Mouse (Mus musculus) urinary bladder, postnatal 10 days (tissue): Measurements from ENCODE around the gene Arl15.

Source experiments
- DNase-seq: peaks from one replicate; pipeline ENCODE4 v3.0.0; 2022; ENCODE audit warnings: low spot score

Arl15 gene

DNA sequence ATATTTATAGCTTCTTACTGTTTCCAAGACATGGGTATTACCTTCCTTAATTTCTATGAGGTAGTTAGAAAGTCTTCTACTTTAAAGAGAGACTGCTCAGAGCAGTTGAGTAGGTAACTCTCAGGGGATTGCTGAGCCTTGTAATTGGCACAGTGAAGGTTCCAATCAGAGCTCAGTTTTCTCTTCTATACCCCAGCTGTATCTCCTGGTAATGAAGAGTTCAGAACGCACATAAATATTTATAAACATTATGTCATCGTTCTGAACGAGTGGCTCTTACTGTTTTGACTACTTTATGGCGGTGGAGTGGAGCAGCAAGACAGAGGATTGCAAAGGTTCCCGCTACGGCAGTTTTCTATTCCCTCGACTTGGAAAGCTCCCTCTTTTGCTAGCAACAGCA, 311.8 kb downstream of the Arl15 start:
- DNase-seq, result no peak

DNA sequence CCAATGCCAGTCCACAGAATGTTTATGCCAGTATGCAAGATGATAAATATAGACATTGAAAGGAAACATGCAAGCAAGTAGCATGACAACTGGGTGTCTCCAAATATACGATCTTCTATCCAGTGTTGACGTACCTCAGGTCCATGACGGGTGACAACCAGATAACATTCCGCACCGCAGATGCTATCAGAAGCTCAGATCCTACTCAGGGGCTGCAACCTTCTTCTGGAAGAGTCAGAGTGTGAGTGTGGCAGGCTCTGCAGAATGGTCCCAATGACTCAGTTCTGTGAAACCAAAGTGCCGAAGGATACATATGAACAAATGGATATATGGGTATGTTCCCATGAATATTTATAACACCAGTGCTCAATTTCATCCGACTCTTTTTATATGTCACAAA, 313.2 kb downstream of the Arl15 start:
- DNase-seq, result no peak

DNA sequence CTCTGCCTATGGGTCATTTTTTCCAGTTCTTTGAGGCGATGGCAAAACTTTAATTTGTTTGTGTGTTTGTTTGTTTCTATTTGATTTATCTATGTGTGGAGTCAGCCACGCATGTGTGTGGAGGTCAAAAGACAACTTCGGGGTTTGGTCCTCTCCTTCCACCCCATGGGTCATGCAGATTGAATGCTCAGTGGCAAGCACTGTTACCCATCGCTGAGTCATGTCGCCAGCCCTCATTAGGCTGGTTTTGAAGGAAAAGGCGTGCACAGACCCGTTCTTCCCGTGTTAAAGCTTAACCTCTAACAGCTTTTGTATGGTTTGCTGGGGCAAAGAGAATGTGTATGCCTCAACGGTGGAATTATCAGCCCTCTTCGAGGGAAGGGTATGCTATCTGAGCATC, 315.1 kb downstream of the Arl15 start:
- DNase-seq, result no peak

DNA sequence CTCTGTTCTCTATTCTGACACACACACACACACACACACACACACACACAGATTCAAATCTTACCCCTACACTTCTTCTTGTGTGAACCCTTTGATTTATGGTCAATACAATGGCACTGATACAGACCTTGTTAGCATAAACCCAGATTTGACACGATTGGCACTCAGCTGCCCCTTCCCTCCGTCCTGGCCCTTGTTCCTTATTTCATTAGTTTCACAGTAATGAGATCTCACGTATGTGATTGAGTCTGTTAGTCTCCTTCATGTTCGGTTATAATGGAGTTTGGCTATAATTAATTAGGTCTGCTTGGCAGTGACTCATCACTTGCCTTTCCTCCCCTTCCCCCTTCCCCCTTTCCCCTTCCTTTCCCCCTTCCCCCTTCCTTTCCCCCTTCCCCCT, 315.5 kb downstream of the Arl15 start:
- no peak for DNase-seq

DNA sequence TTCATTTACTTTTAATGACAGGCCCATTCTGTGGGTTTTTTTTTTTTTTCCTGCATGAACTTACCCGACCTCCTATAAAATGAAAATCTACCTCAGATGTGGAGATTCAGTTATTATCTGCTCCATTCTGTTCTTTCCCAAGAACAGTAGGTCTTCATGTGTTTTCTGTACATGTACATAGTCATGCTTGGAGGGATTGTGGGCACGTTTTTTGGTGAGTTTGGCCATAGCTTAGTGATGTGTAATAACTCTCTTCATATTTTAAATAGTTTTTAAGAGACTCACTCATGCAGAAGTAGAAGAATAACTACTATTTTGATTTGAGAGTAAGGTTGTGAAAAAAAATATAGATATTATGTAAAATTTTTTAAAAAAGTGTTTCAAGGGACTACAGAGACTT, 319.2 kb downstream of the Arl15 start:
- DNase-seq, result no peak

DNA sequence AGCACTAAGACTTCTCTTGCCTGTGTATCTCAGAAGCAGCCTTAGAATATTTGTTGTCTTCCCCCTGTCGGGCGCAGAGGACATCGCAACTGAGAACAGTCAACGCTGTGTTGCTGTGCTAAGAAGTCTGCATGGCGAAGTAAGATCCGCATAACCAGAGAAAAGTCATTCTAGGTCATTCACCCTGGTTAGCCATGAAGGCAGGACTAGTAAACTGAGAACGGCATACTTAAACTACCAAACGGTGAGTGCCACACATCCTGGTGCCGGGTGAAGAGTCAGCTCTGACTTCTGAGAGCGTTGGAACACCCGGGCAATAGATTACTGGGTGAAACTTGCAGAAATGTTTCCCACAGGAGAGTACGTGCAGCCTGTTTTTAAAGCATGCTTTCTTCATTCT, 320.3 kb downstream of the Arl15 start:
- no peak for DNase-seq

DNA sequence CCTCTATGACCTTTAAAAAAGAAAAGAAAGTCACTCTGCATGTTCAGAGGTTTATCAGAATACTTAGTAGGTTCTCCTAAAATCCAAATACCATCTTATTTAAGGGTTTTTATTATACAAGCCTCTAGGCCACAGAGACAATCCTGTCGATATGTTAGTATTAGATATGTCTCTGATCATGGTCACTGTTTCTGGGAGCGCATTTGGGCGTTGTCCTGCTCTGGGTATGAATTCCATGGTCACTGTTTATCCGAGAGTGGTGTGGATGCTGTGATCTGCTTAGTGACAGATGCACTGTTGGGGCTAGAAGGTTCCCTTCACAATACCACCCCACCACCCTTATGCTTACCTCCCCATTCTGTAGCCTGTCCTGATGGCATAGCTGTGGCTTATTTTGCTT, 320.8 kb downstream of the Arl15 start:
- no peak for DNase-seq

DNA sequence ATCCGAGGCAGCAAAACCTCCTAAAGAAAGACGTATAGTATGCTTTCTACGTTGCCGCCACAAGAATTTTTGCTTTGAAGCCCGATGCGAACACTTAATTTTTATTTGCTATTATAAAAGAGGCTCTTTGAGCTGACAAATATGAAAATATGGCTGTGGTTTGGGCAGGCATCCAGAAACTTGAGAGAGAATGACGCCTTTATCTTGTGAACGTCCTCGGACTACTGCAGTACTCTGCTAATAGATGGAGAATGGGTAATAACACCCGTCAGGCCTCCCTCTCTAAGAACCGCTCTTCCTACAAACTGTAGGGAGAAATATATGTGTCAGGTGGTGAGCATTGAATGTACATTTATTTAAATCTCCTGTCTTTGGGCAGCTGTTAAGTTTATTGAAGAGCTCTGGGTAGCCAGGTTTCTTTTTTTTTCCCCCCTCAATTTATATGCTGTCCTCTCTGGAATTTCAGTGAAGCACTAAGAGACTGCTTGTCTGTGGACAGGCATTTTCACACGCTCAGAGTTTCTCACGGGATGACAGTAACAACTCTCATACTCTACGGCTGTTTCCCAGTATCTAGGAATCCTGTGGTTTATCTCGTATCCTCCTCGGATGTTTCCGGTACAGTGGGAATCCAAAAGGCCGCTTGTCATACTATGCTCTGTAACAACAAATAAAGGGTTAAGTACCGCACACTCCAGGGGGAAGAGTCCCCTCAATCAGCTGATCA, 324.0 kb downstream of the Arl15 start:
- no peak for DNase-seq

DNA sequence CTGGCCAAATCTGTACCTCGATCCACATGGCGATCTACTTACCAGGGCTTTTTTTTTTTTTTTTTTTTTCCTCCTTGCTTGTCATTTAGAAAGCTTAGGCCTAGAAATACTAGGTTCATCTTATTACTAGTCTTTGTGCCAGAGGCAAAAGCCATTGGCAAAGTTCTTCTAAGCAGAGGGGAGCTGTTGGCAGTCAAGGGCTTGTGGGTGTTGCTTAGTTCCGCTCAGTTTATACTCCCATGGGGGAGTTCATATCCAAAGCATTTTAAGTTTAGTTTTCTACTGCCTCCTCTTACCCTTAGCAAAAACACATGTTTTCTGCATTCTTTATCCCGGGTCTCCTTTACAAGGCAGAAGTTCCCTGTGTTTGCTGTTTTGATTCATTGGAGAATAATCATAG, 325.5 kb downstream of the Arl15 start:
- no peak for DNase-seq

DNA sequence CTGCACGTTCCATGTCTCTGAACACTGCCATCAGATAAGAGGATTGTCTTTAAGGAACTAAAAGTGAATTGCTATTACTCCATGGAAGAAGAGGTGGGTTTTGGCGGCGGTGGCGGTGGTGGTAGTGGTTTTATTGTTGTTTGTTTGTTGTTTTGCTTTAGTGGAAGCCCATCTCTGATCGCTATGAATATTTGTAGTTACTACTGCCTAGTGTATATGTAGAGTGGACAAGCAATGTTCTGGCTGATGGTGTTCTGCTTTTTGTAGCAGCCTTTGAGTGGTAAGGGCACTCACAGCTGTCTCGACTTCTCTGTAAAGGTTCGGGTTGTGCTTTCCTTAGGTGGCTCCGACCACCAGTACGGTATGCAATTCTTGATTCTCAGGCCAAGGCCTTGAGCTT, 327.3 kb downstream of the Arl15 start:
- DNase-seq, result no peak

DNA sequence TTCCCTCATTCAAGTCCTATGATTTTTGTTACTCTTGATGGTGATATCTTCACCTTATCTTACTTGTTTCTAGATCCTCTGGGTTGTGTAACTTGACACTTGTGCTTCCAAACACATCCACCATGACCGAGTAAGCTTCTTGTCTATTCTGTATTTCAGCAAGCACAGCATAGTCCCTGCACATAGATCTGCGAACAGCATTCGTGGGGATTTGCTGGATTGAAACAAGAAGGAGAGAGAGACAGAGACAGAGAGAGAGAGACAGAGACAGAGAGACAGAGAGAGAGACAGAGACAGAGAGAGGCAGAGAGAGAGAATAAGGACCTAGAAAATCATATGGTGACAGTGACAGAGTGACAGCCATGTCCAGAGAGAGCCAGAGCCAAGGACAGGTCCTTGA, 329.1 kb downstream of the Arl15 start:
- DNase-seq, result no peak

DNA sequence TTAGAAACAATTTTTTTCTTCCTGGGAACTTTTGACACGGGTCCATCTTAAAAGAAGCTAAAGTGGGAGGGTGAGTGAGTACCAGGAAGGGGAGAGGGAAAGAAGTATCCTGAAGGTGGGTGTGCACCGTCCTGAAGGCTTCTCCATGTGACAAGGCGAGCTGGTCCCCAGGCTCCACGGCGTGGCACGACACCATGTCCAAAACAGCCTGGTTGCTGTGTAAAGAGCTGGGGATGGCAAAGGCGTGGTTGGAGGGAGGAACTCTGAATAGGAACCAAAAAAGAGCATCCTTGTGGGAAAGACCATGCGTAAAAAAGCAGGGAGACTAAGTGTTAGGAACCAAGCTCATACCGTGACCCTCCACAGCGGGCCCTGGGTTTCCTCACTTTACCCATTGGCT, 330.1 kb downstream of the Arl15 start:
- no peak for DNase-seq

DNA sequence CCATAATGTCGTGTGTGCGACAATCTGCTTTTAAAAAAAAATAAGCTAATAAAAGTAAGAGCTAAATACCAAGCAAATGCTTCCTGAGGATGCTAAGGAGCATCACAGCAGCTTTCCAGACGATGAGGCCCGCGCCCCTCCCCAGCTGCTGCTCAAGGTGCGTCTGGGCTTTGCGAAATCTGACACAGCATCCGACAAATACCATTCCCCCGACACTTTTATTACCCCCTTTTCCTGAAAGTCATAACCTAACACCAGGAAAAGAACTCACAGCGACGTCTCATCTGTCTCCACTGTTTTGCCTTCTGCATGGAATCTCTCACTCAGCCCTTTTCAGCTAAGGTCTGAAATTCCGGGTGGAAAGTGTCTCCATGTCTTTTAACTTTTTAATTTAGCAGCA, 330.7 kb downstream of the Arl15 start:
- no peak for DNase-seq

DNA sequence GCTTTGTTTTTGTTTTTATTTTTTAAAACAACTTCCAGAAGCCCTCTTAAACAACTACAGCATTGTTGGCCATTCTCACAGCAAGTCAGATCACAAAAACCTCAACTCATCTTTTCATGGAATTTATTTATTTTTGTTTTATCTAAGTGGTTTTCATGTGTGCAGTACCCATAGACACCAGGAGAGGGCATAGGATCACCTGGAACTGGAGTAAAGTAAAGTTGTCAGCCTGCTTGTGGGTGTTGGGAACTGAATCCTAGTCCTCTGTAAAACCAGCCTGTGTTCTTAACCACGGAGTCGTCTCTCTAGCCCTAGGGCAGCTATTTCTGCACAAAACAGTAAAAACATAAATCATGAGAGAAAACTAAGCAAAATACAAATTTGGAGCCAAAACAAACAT, 334.1 kb downstream of the Arl15 start:
- no peak for DNase-seq

DNA sequence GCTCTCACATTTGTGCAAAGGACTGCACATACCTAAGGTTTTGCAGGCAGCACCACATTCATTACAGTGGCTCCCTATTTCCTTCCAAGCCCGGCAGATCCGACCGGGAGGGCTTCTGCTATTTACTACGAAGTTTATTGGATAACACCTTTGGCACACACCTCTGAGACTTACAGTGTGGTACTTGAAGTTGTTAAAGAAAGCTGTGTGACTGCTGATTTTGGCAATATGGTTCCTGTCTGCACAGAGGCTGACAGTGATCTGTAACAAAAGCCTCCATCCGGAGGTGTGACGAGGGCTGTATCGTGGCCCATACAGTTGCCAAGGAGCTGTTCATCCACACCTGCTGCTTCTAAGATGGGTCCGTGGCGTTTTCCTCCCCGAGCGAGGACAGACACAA, 335.7 kb downstream of the Arl15 start:
- DNase-seq, result no peak

DNA sequence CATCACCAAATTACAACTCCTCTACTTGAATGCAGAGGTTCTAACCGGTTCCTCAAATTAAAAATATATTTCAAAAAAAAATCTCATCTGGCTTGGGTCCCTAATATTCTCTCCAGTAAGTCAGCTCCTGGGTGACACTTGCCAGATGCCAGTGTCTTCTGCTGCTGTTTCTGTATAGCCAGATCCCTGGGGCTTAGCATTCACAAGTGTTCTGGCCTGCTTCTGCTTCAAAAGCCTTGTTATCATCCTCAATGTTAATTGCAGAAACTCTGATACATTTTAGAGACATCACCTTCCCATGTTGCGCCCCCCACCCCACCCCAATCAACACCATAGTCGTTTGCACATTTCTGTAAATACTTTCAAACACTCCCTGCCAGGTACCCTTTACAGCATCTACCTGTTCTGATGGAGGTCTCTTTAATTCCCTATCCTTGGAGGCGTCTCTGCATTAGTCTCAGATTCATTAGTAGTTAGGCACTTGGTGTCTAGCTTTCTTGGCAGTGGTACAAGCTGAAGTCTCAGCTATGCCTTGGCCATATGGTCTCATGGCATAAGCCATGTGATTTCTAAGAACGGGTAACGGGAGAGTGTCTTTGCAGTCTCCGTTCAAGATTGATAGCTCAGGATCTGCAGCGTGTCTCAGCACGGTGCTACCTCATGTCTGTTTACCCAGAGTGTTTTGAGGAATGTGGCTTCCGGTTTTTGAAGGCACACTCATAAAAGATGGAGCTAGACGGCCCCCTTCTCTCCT, 336.4 kb downstream of the Arl15 start:
- no peak for DNase-seq

DNA sequence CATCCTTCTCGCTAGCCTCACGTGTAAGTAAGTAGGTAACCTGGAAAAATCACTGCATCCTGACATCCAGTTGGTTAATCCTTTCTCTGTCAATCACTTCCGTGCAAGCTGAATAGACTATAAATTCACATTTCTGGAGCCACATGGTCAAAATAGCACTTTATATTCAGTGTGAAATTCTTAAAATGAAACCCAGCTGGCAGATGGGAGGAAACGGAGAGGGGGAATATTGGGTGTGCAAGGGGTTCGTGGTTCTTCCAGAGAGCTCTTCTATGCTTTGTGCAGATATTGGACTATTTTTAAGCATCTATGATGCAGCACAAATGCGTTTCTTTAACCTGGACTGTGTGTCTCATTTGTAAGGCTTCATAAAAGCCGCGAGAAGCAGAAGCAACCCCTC, 344.6 kb downstream of the Arl15 start:
- no peak for DNase-seq

DNA sequence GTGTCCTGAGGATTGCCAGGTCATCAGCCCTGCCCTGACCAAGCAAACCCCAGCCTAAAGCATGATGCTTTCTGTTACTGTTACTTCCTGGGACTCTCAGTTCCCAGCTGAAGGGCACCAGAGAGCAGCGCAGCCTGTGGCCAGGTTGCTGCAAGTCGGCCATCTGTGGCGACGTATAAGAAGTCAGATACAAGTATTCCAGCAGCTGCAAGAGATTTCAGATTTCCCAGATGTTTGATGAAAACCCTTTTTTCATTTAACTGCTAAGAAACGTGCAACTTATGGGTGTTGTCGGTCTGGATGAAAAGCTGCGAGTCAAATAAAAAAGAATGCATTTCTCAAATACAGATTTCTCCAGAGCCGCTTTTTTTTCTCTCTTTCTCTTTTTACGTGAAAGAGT, 345.3 kb downstream of the Arl15 start:
- DNase-seq, result no peak

DNA sequence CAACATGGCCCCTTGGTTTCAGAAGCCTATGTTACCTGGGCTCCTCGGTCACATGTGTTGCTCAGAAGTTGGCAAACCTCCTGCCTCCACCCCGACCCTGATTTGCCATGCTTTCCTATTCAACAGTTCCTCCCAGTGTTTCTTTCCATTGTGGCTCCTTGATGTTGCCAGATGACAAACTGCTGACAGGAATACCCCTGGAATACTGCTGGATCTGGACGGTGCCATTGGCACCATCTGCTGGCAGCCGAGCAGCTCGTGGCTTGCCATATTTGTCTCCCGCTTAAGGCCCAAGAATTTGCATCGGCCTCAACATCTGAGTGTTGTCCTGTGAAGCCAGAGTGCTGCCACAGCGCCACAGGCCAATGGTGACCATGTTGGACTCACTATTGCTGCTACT, 348.5 kb downstream of the Arl15 start:
- DNase-seq, result no peak

DNA sequence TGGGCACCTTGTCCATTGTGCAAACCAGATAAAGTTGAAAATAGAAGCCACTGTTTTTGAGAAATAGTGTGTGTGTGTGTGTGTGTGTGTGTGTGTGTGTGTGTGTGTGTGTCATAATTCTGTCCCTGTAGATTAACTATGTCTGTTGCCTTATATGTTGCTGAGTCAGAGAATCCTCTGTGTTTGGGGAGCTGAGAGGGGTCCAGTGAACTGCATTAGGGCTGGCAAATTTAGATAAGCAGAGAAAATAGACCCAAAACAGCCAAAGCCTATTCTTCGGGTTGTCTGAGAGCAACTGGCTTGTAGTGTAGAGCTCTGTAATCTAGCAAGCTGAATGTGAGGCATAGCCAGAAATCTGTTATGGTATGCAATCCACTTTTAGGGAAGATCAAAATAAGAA, 348.9 kb downstream of the Arl15 start:
- DNase-seq, result no peak

DNA sequence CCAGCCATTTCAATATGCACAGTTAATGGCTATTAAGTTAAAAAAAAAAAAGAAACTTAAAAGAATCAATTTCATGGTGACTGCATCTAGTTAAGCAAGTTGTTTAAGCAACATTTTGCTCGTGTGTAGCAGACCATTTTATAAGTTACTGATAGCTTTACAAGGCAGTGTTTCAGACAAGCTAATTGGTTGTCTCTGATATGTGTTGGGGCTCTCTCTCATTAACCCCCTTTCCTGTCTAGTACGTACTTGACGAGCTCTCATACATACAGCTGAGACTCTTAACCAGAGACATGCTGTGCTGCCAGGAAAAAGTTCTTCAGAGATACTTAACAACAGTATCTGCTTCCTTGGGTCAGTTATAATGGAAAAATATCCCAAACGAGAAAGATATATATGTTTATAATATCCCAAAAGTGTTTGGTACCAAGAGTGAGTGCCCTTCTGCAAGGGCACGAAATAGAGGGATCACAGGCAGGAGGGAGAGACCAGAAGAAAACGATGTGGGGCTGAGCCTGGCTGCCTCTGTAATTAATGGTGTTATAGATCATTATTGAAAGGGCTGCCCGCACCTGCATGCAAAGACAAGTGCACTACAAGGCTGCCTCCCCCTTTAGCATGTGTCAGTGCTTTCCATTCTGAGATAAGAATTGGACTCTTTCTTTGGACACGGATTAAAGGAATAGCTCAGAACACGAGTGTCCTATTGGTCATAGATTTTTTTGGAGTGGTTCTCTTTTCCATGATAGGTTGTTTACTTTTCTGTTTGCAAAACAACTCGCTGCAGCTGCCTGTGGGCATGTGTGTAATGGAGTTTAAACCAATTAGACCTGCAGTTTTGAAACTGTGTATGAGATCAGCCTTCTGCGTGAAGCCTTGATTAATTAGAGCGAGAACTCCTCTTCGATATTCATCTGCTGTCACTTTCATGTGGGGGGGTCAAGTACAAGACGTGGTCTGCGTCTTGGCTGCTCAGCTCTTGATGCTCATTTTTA, 350.0 kb downstream of the Arl15 start:
- no peak for DNase-seq

DNA sequence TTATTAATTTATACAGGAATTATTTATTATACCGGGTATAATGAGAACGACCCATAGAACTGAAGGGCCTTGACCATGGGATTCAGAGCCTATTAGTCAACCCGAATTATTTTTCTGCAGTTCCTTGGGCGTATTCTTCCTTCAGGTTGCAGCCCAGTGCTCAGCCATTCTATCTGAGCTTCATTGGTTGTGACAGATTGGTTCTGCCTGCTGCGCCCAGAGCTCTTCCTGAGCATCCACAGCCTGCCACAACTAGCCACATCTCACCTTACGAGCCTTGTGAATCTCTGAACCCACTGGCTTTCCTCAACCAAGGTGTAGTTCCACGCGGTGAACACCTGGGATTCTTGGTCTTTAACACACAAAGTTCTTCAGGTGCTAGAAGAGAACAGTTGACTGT, 350.9 kb downstream of the Arl15 start:
- no peak for DNase-seq
